Mouse (Mus musculus) neural tube, embryonic 11.5 days (tissue): ENCODE measurements around the gene Cd80. TPM values are rescaled to one million over a fixed set of nuclear protein-coding genes. Genes with fewer than 3 reads are reported as not detected.

Experiments used
- ATAC-seq: fragments of 200-750 bp; cut with Nextera tagmentation; 2 replicates; pipeline ENCODE4 v1.8.0; 2017; ENCODE audit warnings: moderate number of reproducible peaks, mild to moderate bottlenecking, moderate TSS enrichment, moderate library complexity; ENCODE audit not compliant: insufficient read depth, low FRiP score, low TSS enrichment
- DNase-seq: peaks from one replicate; pipeline ENCODE4 v3.0.0-alpha.2; 2015; ENCODE audit warnings: low spot score
- H3K27ac ChIP-seq: fragments of 300-500 bp; sonication (generic); 2 replicates; pipeline ENCODE4 v1.5.1; 2014; ENCODE audit warnings: low read depth, mild to moderate bottlenecking, low read length
- H3K27me3 ChIP-seq: fragments of 300-500 bp; sonication (generic); 2 replicates; pipeline ENCODE4 v1.6.1; 2014; ENCODE audit warnings: mild to moderate bottlenecking, low read length, mixed read lengths; ENCODE audit not compliant: control insufficient read depth, insufficient read depth
- H3K36me3 ChIP-seq: fragments of 300-500 bp; sonication (generic); 2 replicates; pipeline ENCODE4 v1.6.1; 2014; ENCODE audit warnings: mild to moderate bottlenecking, low read length, moderate library complexity, mixed read lengths; ENCODE audit not compliant: control insufficient read depth, insufficient read depth
- H3K4me1 ChIP-seq: fragments of 300-500 bp; sonication (generic); 2 replicates; pipeline ENCODE4 v1.6.1; 2014; ENCODE audit warnings: low read length, mixed read lengths; ENCODE audit not compliant: control insufficient read depth, insufficient read depth
- H3K4me2 ChIP-seq: fragments of 300-500 bp; sonication (generic); 2 replicates; pipeline ENCODE4 v1.6.1; 2014; ENCODE audit warnings: low read depth, mild to moderate bottlenecking, moderate library complexity
- H3K4me3 ChIP-seq: fragments of 300-500 bp; sonication (generic); 2 replicates; pipeline ENCODE4 v1.5.1; 2014; ENCODE audit warnings: low read depth, low read length
- H3K9ac ChIP-seq: fragments of 300-500 bp; sonication (generic); 2 replicates; pipeline ENCODE4 v1.6.1; 2014; ENCODE audit warnings: mild to moderate bottlenecking, low read length
- H3K9me3 ChIP-seq: fragments of 300-500 bp; sonication (generic); 2 replicates; pipeline ENCODE4 v1.6.1; 2016; ENCODE audit warnings: low read length; ENCODE audit not compliant: control insufficient read depth
- WGBS: fragments of 180-500 bp; shearing (Covaris S2); extraction: QIAGEN DNeasy Blood & Tissue Kit; methylation state at CpG from one replicate; pipeline ENCODE4 v1.1.7; 2014; 5-methylcytosine and 5-hydroxymethylcytosine counted together
- polyA plus RNA-seq: library from polyadenylated mRNA; unstranded; fragments of >200 nt; fragmentation: Nextera tagmentation; extraction: Ambion mirVana; gene quantifications from 2 replicates; pipeline ENCODE4 v1.2.1, GENCODE M21; 2014

Gene Cd80
- polyA plus RNA-seq, 1 experiment from 2014 or later, result 0.54 TPM

DNA sequence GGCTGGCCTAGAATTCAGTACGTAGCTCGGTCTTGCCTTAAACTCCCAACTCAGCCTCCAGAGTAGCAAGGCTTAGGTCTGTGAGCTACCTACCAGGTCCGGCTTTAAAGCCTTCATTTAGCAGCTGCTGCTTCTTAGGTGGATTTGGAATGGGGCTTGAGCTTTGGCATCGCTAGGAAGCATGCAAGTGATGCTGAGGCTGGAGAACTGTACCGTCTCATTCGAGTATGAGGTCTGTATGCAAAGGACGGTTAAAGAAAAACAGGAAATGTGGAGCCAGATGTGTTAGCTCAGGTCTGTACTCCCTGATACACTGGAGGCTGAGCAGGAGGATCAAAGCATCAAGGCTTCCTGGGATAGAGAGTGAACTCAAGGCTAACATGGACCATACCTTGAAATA, 6.8 kb downstream of the Cd80 start:
- DNase-seq, result no peak
- no peak for ATAC-seq
- no peaks in the 10 kb centered on the region for H3K9me3 ChIP-seq
- H3K9ac ChIP-seq, result no peak overlapping the region
- no peak overlapping the region for H3K4me2 ChIP-seq
- H3K36me3 ChIP-seq, result no peaks in the 10 kb centered on the region
- 88% methylated on average over 7 of the region's 7 CpGs for WGBS
- no peaks in the 10 kb centered on the region for H3K4me1 ChIP-seq
- no peaks in the 10 kb centered on the region for H3K27me3 ChIP-seq
- no peak overlapping the region for H3K27ac ChIP-seq
- H3K4me3 ChIP-seq, result no peak overlapping the region

DNA sequence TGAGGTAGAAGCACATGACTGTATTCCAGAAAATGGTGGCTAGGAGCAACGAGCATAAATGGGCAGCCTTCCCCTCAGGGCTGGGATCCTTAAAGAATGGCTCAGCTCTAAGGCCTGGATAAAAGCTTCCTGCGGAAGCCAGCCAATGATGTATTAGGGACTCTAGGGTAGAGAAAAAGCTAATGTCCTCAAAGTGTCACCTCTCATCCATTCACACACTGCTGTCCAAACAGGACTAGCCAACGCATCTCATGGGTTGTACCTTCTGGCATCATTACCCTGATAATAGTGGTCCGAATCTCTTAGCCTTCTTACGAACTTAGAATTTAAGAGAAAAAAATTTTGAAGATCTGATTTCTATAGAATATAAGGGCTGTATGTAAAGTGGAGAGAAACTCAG, 7.9 kb downstream of the Cd80 start:
- 93% methylated on average over 5 of the region's 5 CpGs for WGBS

DNA sequence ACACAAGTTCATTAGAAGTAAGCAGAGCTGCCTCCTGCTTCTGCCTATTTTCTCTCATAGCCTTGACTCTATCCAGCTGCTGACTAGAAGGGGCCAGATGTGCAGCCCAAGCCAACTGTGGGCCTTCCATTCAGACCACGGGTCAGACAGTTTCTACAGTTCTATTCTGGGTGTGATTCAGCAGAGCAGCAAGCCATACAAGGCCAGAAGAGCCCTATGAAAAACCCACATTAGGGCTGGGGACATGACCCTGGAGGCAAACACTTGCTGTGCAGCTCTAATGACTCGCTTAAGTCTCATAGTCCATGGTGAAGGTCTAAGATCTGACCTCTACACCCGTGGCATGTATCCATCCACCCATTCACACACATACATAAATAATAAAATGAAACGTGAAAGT, 10.7 kb downstream of the Cd80 start:
- H3K27me3 ChIP-seq, result no peaks in the 10 kb centered on the region
- DNase-seq, result no peak
- H3K9me3 ChIP-seq, result no peaks in the 10 kb centered on the region
- no peak overlapping the region for H3K27ac ChIP-seq
- H3K4me2 ChIP-seq, result no peak overlapping the region
- no peak overlapping the region for H3K4me3 ChIP-seq
- no peak for ATAC-seq
- 83% methylated on average over 4 of the region's 4 CpGs for WGBS
- H3K36me3 ChIP-seq, result no peaks in the 10 kb centered on the region
- no peaks in the 10 kb centered on the region for H3K4me1 ChIP-seq
- H3K9ac ChIP-seq, result no peak overlapping the region

More for the DNA sequence above, 7.9 kb downstream of the Cd80 start:
- Histone ChIP-seq H3K9ac (no peak overlapping the region), H3K4me1 (no peaks in the 10 kb centered on the region), H3K27me3 (no peaks in the 10 kb centered on the region), H3K4me2 (no peak overlapping the region), H3K27ac (no peak overlapping the region), H3K9me3 (no peaks in the 10 kb centered on the region), H3K36me3 (no peaks in the 10 kb centered on the region), H3K4me3 (no peak overlapping the region)
- DNase-seq, result no peak
- no peak for ATAC-seq

GRCm38 (mm10) chr16:38467091-38467916, 11.9 kb downstream of the Cd80 start:
- H3K4me3 ChIP-seq, result no peak overlapping the region
- no peaks in the 10 kb centered on the region for H3K27me3 ChIP-seq
- H3K4me2 ChIP-seq, result no peak overlapping the region
- DNase-seq (no peak), ATAC-seq (no peak)
- 92% methylated on average over 13 of the region's 13 CpGs for WGBS
- H3K9me3 ChIP-seq, result no peaks in the 10 kb centered on the region
- no peaks in the 10 kb centered on the region for H3K36me3 ChIP-seq
- no peak overlapping the region for H3K9ac ChIP-seq
- H3K27ac ChIP-seq, result no peak overlapping the region
- no peaks in the 10 kb centered on the region for H3K4me1 ChIP-seq

GRCm38 (mm10) chr16:38467917-38468705, 12.8 kb downstream of the Cd80 start:
- H3K4me1 ChIP-seq, result no peaks in the 10 kb centered on the region
- no peak overlapping the region for H3K4me3 ChIP-seq
- H3K9ac ChIP-seq, result no peak overlapping the region
- no peaks in the 10 kb centered on the region for H3K9me3 ChIP-seq
- no peak for DNase-seq
- no peak overlapping the region for H3K27ac ChIP-seq
- no peaks in the 10 kb centered on the region for H3K36me3 ChIP-seq
- H3K27me3 ChIP-seq, result no peaks in the 10 kb centered on the region
- 77% methylated on average over 8 of the region's 8 CpGs for WGBS
- H3K4me2 ChIP-seq, result no peak overlapping the region
- no peak for ATAC-seq

DNA sequence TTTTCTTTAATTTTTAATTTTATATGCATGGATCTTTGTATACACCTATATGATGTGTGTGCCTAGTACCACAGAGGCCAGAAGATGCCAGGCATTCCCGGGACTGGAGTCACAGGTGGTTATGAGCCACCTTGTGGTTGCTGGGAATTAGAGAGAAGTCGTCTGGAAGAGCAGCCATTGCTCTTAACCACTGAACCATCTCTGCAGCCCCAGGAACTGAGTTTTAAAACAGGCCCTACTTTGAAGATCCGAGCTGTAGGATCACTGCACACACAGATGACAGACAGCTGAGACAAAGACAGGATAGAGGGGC, 13.3 kb downstream of the Cd80 start:
- H3K4me2 ChIP-seq, result no peak overlapping the region
- no peaks in the 10 kb centered on the region for H3K27me3 ChIP-seq
- H3K36me3 ChIP-seq, result no peaks in the 10 kb centered on the region
- DNase-seq (no peak), ATAC-seq (no peak)
- no peaks in the 10 kb centered on the region for H3K4me1 ChIP-seq
- 47% methylated on average over 3 of the region's 3 CpGs for WGBS
- H3K27ac ChIP-seq, result no peak overlapping the region
- no peaks in the 10 kb centered on the region for H3K9me3 ChIP-seq
- no peak overlapping the region for H3K9ac ChIP-seq
- no peak overlapping the region for H3K4me3 ChIP-seq

- no peak for ATAC-seq
- DNase-seq, result no peak
- Histone ChIP-seq H3K9me3 (no peaks in the 10 kb centered on the region), H3K27ac (no peak overlapping the region), H3K9ac (no peak overlapping the region), H3K27me3 (no peaks in the 10 kb centered on the region), H3K36me3 (no peaks in the 10 kb centered on the region), H3K4me3 (no peak overlapping the region), H3K4me2 (no peak overlapping the region), H3K4me1 (no peaks in the 10 kb centered on the region)
- WGBS, result 71% methylated on average over 8 of the region's 8 CpGs
Observed at GRCm38 (mm10) chr16:38469437-38469836, 14.1 kb downstream of the Cd80 start.

DNA sequence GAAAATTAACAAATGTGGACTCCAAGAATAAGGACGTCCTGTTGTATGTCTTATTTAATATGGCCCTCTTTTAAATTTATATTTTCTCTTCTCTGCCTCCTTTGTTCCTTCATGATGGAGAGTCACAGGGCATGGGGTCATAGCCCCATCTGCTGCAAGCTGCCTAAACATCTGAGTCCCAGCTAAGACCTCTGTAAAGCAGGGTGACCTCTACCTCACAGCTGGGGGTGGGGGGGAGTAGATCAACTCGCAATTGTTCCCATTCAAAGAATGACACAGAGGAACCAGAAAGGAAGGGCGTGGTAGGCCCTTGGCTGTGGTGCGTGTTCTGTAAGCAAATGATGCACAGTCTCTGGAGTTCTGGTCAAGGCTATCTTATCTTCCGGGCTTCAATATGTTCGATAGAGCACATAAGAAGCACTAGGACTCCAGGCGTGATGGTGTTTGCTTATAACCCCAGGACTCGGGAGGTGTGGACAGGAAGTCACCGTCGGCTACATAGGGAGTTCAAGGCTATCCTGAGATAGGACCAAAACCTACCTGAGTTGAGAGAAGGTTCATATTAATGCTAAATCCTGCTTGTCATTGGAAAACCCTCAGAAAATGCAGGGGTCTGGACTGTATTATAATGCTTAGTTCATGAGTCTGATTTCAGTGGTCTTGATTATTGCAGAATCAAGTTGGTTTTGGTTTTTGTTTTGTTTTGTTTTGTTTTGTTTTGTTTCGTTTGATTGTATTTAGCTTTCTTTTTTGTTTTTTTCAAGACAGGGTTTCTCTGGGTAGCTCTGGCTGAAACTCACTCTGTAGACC, 16.5 kb downstream of the Cd80 start:
- 73% methylated on average over 11 of the region's 11 CpGs for WGBS
- no peaks in the 10 kb centered on the region for H3K27me3 ChIP-seq
- DNase-seq (peak; percentile 27), ATAC-seq (no peak)
- no peaks in the 10 kb centered on the region for H3K9me3 ChIP-seq
- H3K27ac ChIP-seq, result no peak overlapping the region
- no peak overlapping the region for H3K4me2 ChIP-seq
- no peak overlapping the region for H3K4me3 ChIP-seq
- no peaks in the 10 kb centered on the region for H3K4me1 ChIP-seq
- H3K9ac ChIP-seq, result no peak overlapping the region
- no peaks in the 10 kb centered on the region for H3K36me3 ChIP-seq
